Mouse (Mus musculus) megakaryocyte, embryonic 14.5 days (primary cell): ENCODE measurements around the gene Pcsk7. TPM values are rescaled to one million over a fixed set of nuclear protein-coding genes. Genes with fewer than 3 reads are reported as not detected.

Experiments used
- H3K27me3 ChIP-seq: replicated peaks from 2 replicates; pipeline ENCODE3; 2012; ENCODE audit warnings: inconsistent platforms
- H3K36me3 ChIP-seq: replicated peaks from 2 replicates; pipeline ENCODE3; 2012; ENCODE audit warnings: low read length, inconsistent platforms, mixed read lengths
- H3K4me1 ChIP-seq: 2 replicates; pipeline ENCODE4 v1.6.1; 2012; ENCODE audit warnings: inconsistent platforms
- H3K4me3 ChIP-seq: replicated peaks from 2 replicates; pipeline ENCODE3; 2012; ENCODE audit warnings: moderate library complexity, mild to moderate bottlenecking, inconsistent platforms
- H3K9me3 ChIP-seq: 2 replicates; pipeline ENCODE4 v1.6.1; 2012; ENCODE audit warnings: inconsistent platforms
- FLI1 ChIP-seq: IDR thresholded peaks from 2 replicates; pipeline ENCODE4 v1.6.1; 2012; ENCODE audit warnings: low read length, inconsistent platforms, mixed read lengths
- GATA1 ChIP-seq: IDR thresholded peaks from 3 replicates; pipeline ENCODE4 v1.6.1; 2012; ENCODE audit warnings: mixed read lengths, low read length, inconsistent platforms, borderline replicate concordance
- polyA plus RNA-seq: library from polyadenylated mRNA; stranded (reverse); fragments of >175 nt; gene quantifications from 2 replicates; pipeline ENCODE4 v1.2.3, GENCODE M21; 2012; ENCODE audit warnings: low replicate concordance; ENCODE audit not compliant: insufficient read depth

The Pcsk7 gene
- polyA plus RNA-seq, 1 experiment: 7.7 TPM

DNA sequence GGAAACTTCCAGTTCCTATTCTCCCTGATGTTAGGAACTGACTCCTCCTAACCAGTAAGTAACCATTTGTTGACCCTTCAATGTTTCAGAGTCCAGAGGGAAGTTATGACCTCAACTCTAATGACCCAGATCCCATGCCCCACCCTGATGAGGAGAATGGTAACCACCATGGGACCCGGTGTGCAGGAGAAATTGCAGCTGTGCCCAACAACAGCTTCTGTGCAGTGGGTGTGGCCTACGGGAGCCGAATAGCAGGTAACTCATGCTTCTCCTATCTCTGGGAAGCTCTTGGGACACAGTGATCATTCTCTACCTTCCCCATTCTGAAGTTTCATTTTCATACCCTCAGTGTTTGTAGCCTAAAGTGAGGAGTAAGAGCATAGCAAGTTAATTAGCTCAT is 4.7 kb downstream of the Pcsk7 start:
- H3K27me3 ChIP-seq: no peaks in the 10 kb centered on the region
- TF ChIP-seq FLI1: no peak
- no peak for TF ChIP-seq GATA1
- peaks cover 79% of the 10 kb centered on the region for H3K36me3 ChIP-seq

GRCm38 (mm10) chr9:45911673-45912072 is 5.4 kb downstream of the Pcsk7 start:
- peaks cover 85% of the 10 kb centered on the region for H3K36me3 ChIP-seq

More for the DNA sequence above, 4.7 kb downstream of the Pcsk7 start:
- H3K4me3 ChIP-seq: no peak overlapping the region
- H3K9me3 ChIP-seq: no peaks in the 10 kb centered on the region
- H3K4me1 ChIP-seq: peaks cover 32% of the 10 kb centered on the region

DNA sequence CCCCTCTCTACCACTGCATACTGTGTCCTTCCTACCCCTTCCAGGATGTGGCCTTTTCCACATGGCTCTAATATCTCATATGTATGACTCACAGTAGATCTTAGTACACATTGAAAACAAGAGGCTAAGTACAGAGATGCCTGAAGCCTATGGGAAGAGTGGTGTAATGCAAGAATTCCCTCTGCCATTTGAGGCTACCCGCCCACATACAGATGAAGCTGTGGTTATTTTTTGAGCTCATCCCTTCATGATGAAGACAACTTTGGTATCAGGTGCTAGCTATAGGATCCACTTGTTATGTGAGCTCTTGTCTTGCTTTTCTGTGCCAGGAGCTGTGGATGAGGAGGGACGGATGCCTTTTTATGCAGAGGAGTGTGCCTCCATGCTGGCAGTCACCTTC is 9.4 kb downstream of the Pcsk7 start:
- Histone ChIP-seq H3K36me3 (peaks cover 99% of the 10 kb centered on the region), H3K9me3 (no peaks in the 10 kb centered on the region), H3K27me3 (no peaks in the 10 kb centered on the region), H3K4me3 (no peak overlapping the region), H3K4me1 (peaks cover 10% of the 10 kb centered on the region)
- no peak for TF ChIP-seq FLI1
- TF ChIP-seq GATA1: no peak

More at GRCm38 (mm10) chr9:45911673-45912072, 5.4 kb downstream of the Pcsk7 start:
- peaks cover 32% of the 10 kb centered on the region for H3K4me1 ChIP-seq
- no peaks in the 10 kb centered on the region for H3K27me3 ChIP-seq
- H3K4me3 ChIP-seq: no peak overlapping the region
- no peak for TF ChIP-seq FLI1
- TF ChIP-seq GATA1: no peak
- H3K9me3 ChIP-seq: no peaks in the 10 kb centered on the region

- H3K9me3 ChIP-seq: no peaks in the 10 kb centered on the region
- H3K27me3 ChIP-seq: no peaks in the 10 kb centered on the region
- peaks cover 97% of the 10 kb centered on the region for H3K36me3 ChIP-seq
- TF ChIP-seq FLI1 (no peak), GATA1 (no peak)
- peaks cover 10% of the 10 kb centered on the region for H3K4me1 ChIP-seq
- no peak overlapping the region for H3K4me3 ChIP-seq
These were observed 11.0 kb downstream of the Pcsk7 start for GRCm38 (mm10) chr9:45917041-45917934.

GRCm38 (mm10) chr9:45919895-45920294 is 13.6 kb downstream of the Pcsk7 start:
- H3K27me3 ChIP-seq: no peaks in the 10 kb centered on the region
- H3K36me3 ChIP-seq: peaks cover 95% of the 10 kb centered on the region
- no peaks in the 10 kb centered on the region for H3K9me3 ChIP-seq
- no peak overlapping the region for H3K4me3 ChIP-seq
- TF ChIP-seq FLI1 (no peak), GATA1 (no peak)
- H3K4me1 ChIP-seq: peaks cover 10% of the 10 kb centered on the region

- TF ChIP-seq FLI1 (no peak), GATA1 (no peak)
- H3K36me3 ChIP-seq: peaks cover 85% of the 10 kb centered on the region
- no peaks in the 10 kb centered on the region for H3K27me3 ChIP-seq
- H3K9me3 ChIP-seq: no peaks in the 10 kb centered on the region
- H3K4me1 ChIP-seq: peaks cover 6% of the 10 kb centered on the region; the same call in 1 of the 2 replicates
- H3K4me3 ChIP-seq: no peak overlapping the region
These were observed 23.0 kb downstream of the Pcsk7 start for GRCm38 (mm10) chr9:45929285-45929684.

- H3K36me3 ChIP-seq: peaks cover 59% of the 10 kb centered on the region
- no peak overlapping the region for H3K4me3 ChIP-seq
- no peaks in the 10 kb centered on the region for H3K9me3 ChIP-seq
- peaks cover 11% of the 10 kb centered on the region for H3K27me3 ChIP-seq
- TF ChIP-seq GATA1 (no peak), FLI1 (no peak)
- peaks cover 6% of the 10 kb centered on the region; the same call in 1 of the 2 replicates for H3K4me1 ChIP-seq
These were observed 25.7 kb downstream of the Pcsk7 start for GRCm38 (mm10) chr9:45931958-45932357.

GRCm38 (mm10) chr9:45932571-45933415 is 26.5 kb downstream of the Pcsk7 start:
- no peak for TF ChIP-seq GATA1
- TF ChIP-seq FLI1: no peak
- H3K9me3 ChIP-seq: no peaks in the 10 kb centered on the region
- peaks cover 11% of the 10 kb centered on the region for H3K27me3 ChIP-seq
- peaks cover 6% of the 10 kb centered on the region; the same call in 1 of the 2 replicates for H3K4me1 ChIP-seq
- H3K4me3 ChIP-seq: no peak overlapping the region
- H3K36me3 ChIP-seq: peaks cover 56% of the 10 kb centered on the region

- Histone ChIP-seq H3K4me1 (peaks cover 19% of the 10 kb centered on the region), H3K4me3 (no peak within 1 kb of the TSS), H3K36me3 (peaks cover 53% of the 10 kb centered on the region), H3K9me3 (no peaks in the 10 kb centered on the region), H3K27me3 (peaks cover 11% of the 10 kb centered on the region)
- TF ChIP-seq FLI1 (no peak), GATA1 (no peak)
These were observed 29.4 kb downstream of the Pcsk7 start, which contains the start of gene Tagln for GRCm38 (mm10) chr9:45935628-45936210. Gene Tagln (minus strand): TSS chr9:45936058.
